Mouse (Mus musculus): ENCODE measurements at regions not wholly inside any gene's neighbourhood (a gene's known extent, or its start where the extent isn't known, plus 50 kb on each side); places are given as distances from the start of the nearest gene placed in this dataset.

GRCm38 (mm10) chr10:46356775-46357174, 779.1 kb downstream of the Hace1 start:
- no peak for TF ChIP-seq CTCF (IDR thresholded peaks at IDR 0.05; ENCODE audit: borderline replicate concordance, control insufficient read depth, extremely low read depth, insufficient read depth, low read length, poor library complexity)
- TF ChIP-seq POLR2A (IDR thresholded peaks at IDR 0.05; ENCODE audit: control insufficient read depth, extremely low read depth, insufficient read depth, low read length, poor library complexity): no peak
